Mouse (Mus musculus) bone marrow, adult 2 months (tissue): ENCODE measurements around the gene Son.

Experiments
- CTCF ChIP-seq: fragments of 200-500 bp; IDR thresholded peaks from 2 replicates; pipeline ENCODE4 v1.5.1; 2011; ENCODE audit warnings: low read length, control low read depth; ENCODE audit not compliant: control insufficient read depth, insufficient read depth
- POLR2A ChIP-seq: fragments of 200-500 bp; IDR thresholded peaks from 2 replicates; pipeline ENCODE4 v1.6.1; 2011; ENCODE audit warnings: low read depth, mild to moderate bottlenecking, control low read depth, low read length, borderline replicate concordance; ENCODE audit not compliant: control insufficient read depth

DNA sequence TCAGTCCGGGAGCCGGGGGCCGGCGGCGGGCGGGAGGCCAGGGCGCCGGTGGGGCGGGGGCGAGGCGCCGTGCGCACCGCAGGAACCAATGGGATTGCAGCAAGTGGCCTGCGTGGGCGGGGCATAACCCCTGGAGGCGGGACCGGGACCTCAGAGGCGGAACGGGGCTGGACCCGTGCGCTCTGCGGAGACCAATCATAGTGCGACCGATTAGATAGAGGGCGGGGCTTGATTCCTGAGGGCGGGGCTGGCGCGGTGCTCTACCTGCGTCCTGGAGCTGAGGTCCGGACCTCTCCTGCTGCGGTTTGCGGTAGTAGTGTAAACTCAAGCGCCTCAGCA lies 49.7 kb upstream of the Son start, which contains the start of gene Tmem50b:
- TF ChIP-seq POLR2A = no peak
- no peak for TF ChIP-seq CTCF
